Mouse (Mus musculus): ENCODE measurements around the gene Gba. TPM values are rescaled to one million over a fixed set of nuclear protein-coding genes. Genes with fewer than 3 reads are reported as not detected.
A peak's percentile ranks its signal among the peaks of the same experiment; 100 is the strongest.

Gba gene
- polyA plus RNA-seq, 1 experiment from 2014 or later = 34.3 TPM

- peaks cover 73% of the 10 kb centered on the region for H3K4me1 ChIP-seq
- peak overlapping the region; percentile 98 for H3K27ac ChIP-seq
- H3K4me3 ChIP-seq (replicated peaks) = peak overlapping the region; percentile 76
- no peaks in the 10 kb centered on the region for H3K27me3 ChIP-seq
- ATAC-seq (ENCODE audit: low FRiP score) = no peak
- H3K9ac ChIP-seq = peak overlapping the region; percentile 92
- no peaks in the 10 kb centered on the region for H3K9me3 ChIP-seq
- H3K36me3 ChIP-seq (replicated peaks) = peaks cover 45% of the 10 kb centered on the region
- 11% methylated on average over 12 of the region's 12 CpGs for WGBS
- peak overlapping the region; percentile 95 for H3K4me2 ChIP-seq
These were observed 22.6 kb downstream of the Gba start for GRCm38 (mm10) chr3:89225321-89225815.

GRCm38 (mm10) chr3:89225918-89226317, 23.2 kb downstream of the Gba start:
- Histone ChIP-seq H3K9ac (peak overlapping the region; percentile 92), H3K27me3 (no peaks in the 10 kb centered on the region), H3K4me2 (peak overlapping the region; percentile 95), H3K27ac (peak overlapping the region; percentile 98), H3K4me3 (replicated peaks) (peak overlapping the region; percentile 76), H3K9me3 (no peaks in the 10 kb centered on the region), H3K4me1 (peaks cover 71% of the 10 kb centered on the region), H3K36me3 (replicated peaks) (peaks cover 44% of the 10 kb centered on the region)
- WGBS = 4% methylated on average over 4 of the region's 4 CpGs
- ATAC-seq (ENCODE audit: low FRiP score) = peak; percentile 77

- 1% methylated on average over 11 of the region's 11 CpGs for WGBS
- no peak for ATAC-seq (ENCODE audit: low FRiP score)
- peaks cover 67% of the 10 kb centered on the region for H3K4me1 ChIP-seq
These were observed 23.6 kb downstream of the Gba start for GRCm38 (mm10) chr3:89226361-89226760.

GRCm38 (mm10) chr3:89226900-89227299, 24.2 kb downstream of the Gba start, which contains the start of gene Mtx1:
Gene Mtx1, minus strand, starts transcription at chr3:89227088.
- Histone ChIP-seq H3K27ac (peak within 1 kb of the TSS; percentile 98), H3K36me3 (replicated peaks) (peaks cover 34% of the 10 kb centered on the region), H3K4me3 (replicated peaks) (peak within 1 kb of the TSS; percentile 76), H3K27me3 (no peaks in the 10 kb centered on the region), H3K9ac (peak within 1 kb of the TSS; percentile 92), H3K9me3 (no peaks in the 10 kb centered on the region), H3K4me2 (peak within 1 kb of the TSS; percentile 95), H3K4me1 (peaks cover 66% of the 10 kb centered on the region)
- no peak; the same call in 1 of the 2 replicates for ATAC-seq (ENCODE audit: low FRiP score)
- WGBS = 2% methylated on average over 21 of the region's 21 CpGs

More at GRCm38 (mm10) chr3:89226361-89226760, 23.6 kb downstream of the Gba start:
- peak overlapping the region; percentile 76 for H3K4me3 ChIP-seq (replicated peaks)
- peak overlapping the region; percentile 92 for H3K9ac ChIP-seq
- peak overlapping the region; percentile 95 for H3K4me2 ChIP-seq
- no peaks in the 10 kb centered on the region for H3K9me3 ChIP-seq
- no peaks in the 10 kb centered on the region for H3K27me3 ChIP-seq
- peak overlapping the region; percentile 98 for H3K27ac ChIP-seq
- peaks cover 39% of the 10 kb centered on the region for H3K36me3 ChIP-seq (replicated peaks)

- Histone ChIP-seq H3K9me3 (no peaks in the 10 kb centered on the region), H3K4me3 (replicated peaks) (peak overlapping the region; percentile 76), H3K27ac (peak overlapping the region; percentile 98), H3K36me3 (replicated peaks) (peaks cover 29% of the 10 kb centered on the region), H3K4me1 (peaks cover 61% of the 10 kb centered on the region), H3K9ac (peak overlapping the region; percentile 92), H3K4me2 (peak overlapping the region; percentile 95), H3K27me3 (no peaks in the 10 kb centered on the region)
- peak; percentile 85 for ATAC-seq (ENCODE audit: low FRiP score)
- WGBS = 1% methylated on average over 41 of the region's 41 CpGs
These were observed 24.8 kb downstream of the Gba start for GRCm38 (mm10) chr3:89227307-89228179.

- H3K27ac ChIP-seq = peak overlapping the region; percentile 98
- peaks cover 54% of the 10 kb centered on the region for H3K4me1 ChIP-seq
- H3K4me2 ChIP-seq = peak overlapping the region; percentile 95
- ATAC-seq (ENCODE audit: low FRiP score) = peak; percentile 25; the same call in 1 of the 2 replicates
- H3K36me3 ChIP-seq (replicated peaks) = peaks cover 24% of the 10 kb centered on the region
- under 1% methylated on average over 20 of the region's 20 CpGs for WGBS
- H3K9ac ChIP-seq = peak overlapping the region; percentile 92; the same call in 1 of the 2 replicates
- H3K9me3 ChIP-seq = no peaks in the 10 kb centered on the region
- peak overlapping the region; percentile 76 for H3K4me3 ChIP-seq (replicated peaks)
- no peaks in the 10 kb centered on the region for H3K27me3 ChIP-seq
These were observed 25.4 kb downstream of the Gba start for GRCm38 (mm10) chr3:89228180-89228549.

- ATAC-seq (ENCODE audit: low FRiP score) = no peak
- Histone ChIP-seq H3K27me3 (no peaks in the 10 kb centered on the region), H3K9me3 (no peaks in the 10 kb centered on the region), H3K4me1 (peaks cover 48% of the 10 kb centered on the region), H3K4me2 (peak within 1 kb of the TSS; percentile 95), H3K4me3 (replicated peaks) (peak within 1 kb of the TSS; percentile 76), H3K36me3 (replicated peaks) (peaks cover 24% of the 10 kb centered on the region), H3K9ac (peak within 1 kb of the TSS; percentile 92), H3K27ac (peak within 1 kb of the TSS; percentile 98)
- WGBS = 36% methylated on average over 10 of the region's 10 CpGs
These were observed 26.1 kb downstream of the Gba start, which contains the start of gene Muc1 for GRCm38 (mm10) chr3:89228836-89229235. Gene Muc1, plus strand, starts transcription at chr3:89229057.

- Histone ChIP-seq H3K9me3 (no peaks in the 10 kb centered on the region), H3K4me3 (replicated peaks) (no peak overlapping the region), H3K4me1 (peaks cover 43% of the 10 kb centered on the region), H3K27ac (no peak overlapping the region), H3K4me2 (no peak overlapping the region), H3K36me3 (replicated peaks) (peaks cover 24% of the 10 kb centered on the region), H3K9ac (no peak overlapping the region), H3K27me3 (no peaks in the 10 kb centered on the region)
- ATAC-seq (ENCODE audit: low FRiP score) = no peak
- 50% methylated on average over 4 of the region's 4 CpGs for WGBS
These were observed 26.5 kb downstream of the Gba start for GRCm38 (mm10) chr3:89229276-89229675.

- ATAC-seq (ENCODE audit: low FRiP score) = no peak
- no peak overlapping the region for H3K4me3 ChIP-seq (replicated peaks)
These were observed 27.8 kb downstream of the Gba start for GRCm38 (mm10) chr3:89230561-89230960.

GRCm38 (mm10) chr3:89231345-89231744, 28.6 kb downstream of the Gba start:
- Histone ChIP-seq H3K27me3 (no peaks in the 10 kb centered on the region), H3K4me3 (replicated peaks) (no peak overlapping the region), H3K27ac (no peak overlapping the region), H3K9ac (no peak overlapping the region), H3K36me3 (replicated peaks) (peaks cover 33% of the 10 kb centered on the region), H3K4me2 (no peak overlapping the region), H3K9me3 (no peaks in the 10 kb centered on the region), H3K4me1 (peaks cover 23% of the 10 kb centered on the region)
- 76% methylated on average over 7 of the region's 7 CpGs for WGBS
- no peak for ATAC-seq (ENCODE audit: low FRiP score)

More at GRCm38 (mm10) chr3:89230561-89230960, 27.8 kb downstream of the Gba start:
- Histone ChIP-seq H3K27me3 (no peaks in the 10 kb centered on the region), H3K4me1 (peaks cover 30% of the 10 kb centered on the region), H3K4me2 (no peak overlapping the region), H3K36me3 (replicated peaks) (peaks cover 25% of the 10 kb centered on the region), H3K27ac (no peak overlapping the region), H3K9me3 (no peaks in the 10 kb centered on the region), H3K9ac (no peak overlapping the region)
- 95% methylated on average over 2 of the region's 2 CpGs for WGBS

GRCm38 (mm10) chr3:89231772-89232275, 29.1 kb downstream of the Gba start:
- WGBS = 80% methylated on average over 16 of the region's 16 CpGs
- Histone ChIP-seq H3K9me3 (no peaks in the 10 kb centered on the region), H3K4me2 (no peak overlapping the region), H3K27me3 (no peaks in the 10 kb centered on the region), H3K4me3 (replicated peaks) (no peak overlapping the region), H3K27ac (no peak overlapping the region), H3K9ac (no peak overlapping the region), H3K36me3 (replicated peaks) (peaks cover 38% of the 10 kb centered on the region), H3K4me1 (peaks cover 18% of the 10 kb centered on the region)
- ATAC-seq (ENCODE audit: low FRiP score) = no peak

- ATAC-seq (ENCODE audit: low FRiP score) = no peak
These were observed 29.9 kb downstream of the Gba start for GRCm38 (mm10) chr3:89232614-89233013.

More at GRCm38 (mm10) chr3:89232614-89233013, 29.9 kb downstream of the Gba start:
- Histone ChIP-seq H3K27ac (no peak overlapping the region), H3K4me2 (no peak overlapping the region), H3K9ac (no peak overlapping the region), H3K9me3 (no peaks in the 10 kb centered on the region), H3K36me3 (replicated peaks) (peaks cover 46% of the 10 kb centered on the region), H3K4me3 (replicated peaks) (no peak overlapping the region), H3K27me3 (no peaks in the 10 kb centered on the region), H3K4me1 (peaks cover 13% of the 10 kb centered on the region)
- WGBS = 78% methylated on average over 6 of the region's 6 CpGs
